Mouse (Mus musculus): ENCODE measurements around the gene Pdk1.
A peak's percentile ranks its signal among the peaks of the same experiment; 100 is the strongest.

DNA sequence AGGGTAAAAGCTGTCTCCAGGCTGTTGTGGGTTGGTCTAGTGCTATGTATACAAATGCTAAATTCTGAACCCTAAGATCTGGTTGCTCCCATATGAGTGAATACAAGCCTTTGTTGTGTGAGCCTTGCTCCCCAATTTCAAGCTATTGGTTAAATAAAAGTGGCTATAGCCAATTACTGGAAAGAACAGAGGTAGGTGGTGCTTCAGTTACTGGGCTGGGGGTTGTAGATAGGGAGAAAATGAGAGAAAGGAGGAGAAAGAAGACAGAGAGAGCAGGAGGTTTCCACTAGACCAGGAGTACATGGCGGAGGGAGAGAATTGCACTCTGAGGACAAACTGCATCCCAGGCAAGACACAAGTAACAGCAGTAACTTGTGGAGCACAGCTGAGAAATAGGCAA is 4.8 kb upstream of the Pdk1 start:
- TF ChIP-seq POLR2A (IDR thresholded peaks at IDR 0.05; ENCODE audit: insufficient read depth, low read length): peak; percentile 34
- no peak for TF ChIP-seq CTCF (IDR thresholded peaks at IDR 0.05; ENCODE audit: low read depth, low read length)
